Mouse (Mus musculus) ES-Bruce4 (cell line): ENCODE measurements around the gene Fscb.

ENCODE experiments used
- CTCF ChIP-seq: IDR thresholded peaks from one replicate; pipeline ENCODE4 v1.8.1; 2011; ENCODE audit warnings: low read depth, low read length
- EP300 ChIP-seq: IDR thresholded peaks from 2 replicates; pipeline ENCODE4 v1.6.1; 2011; ENCODE audit warnings: low read depth, low read length; ENCODE audit not compliant: insufficient read depth
- POLR2A ChIP-seq: IDR thresholded peaks from one replicate; pipeline ENCODE4 v1.8.1; 2011; ENCODE audit warnings: low read length; ENCODE audit not compliant: insufficient read depth

DNA sequence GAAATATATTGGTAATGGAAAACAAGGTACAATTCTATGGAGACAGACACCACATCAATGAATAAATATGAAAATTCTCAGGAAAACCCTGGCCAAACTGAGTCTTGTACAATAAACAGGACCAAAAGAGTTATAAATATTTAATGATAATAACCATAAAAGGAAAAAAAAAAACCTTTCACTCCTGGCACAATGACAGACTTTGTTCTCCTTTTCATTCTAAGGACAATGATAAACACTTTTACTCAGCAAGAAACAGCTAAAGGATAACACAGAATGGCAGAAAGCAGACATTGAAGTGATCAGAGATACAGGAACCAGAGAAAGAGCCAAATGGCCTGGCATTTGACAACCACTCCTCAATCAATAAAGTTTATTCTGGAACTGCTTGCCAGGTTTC is 19.3 kb downstream of the Fscb start:
- TF ChIP-seq CTCF (no peak), EP300 (no peak), POLR2A (no peak)
